Mouse (Mus musculus): ENCODE measurements around the gene Col24a1. TPM values are rescaled to one million over a fixed set of nuclear protein-coding genes. Genes with fewer than 3 reads are reported as not detected.

Gene Col24a1
- polyA plus RNA-seq, 1 experiment from 2014 or later, result 0.10 TPM

DNA sequence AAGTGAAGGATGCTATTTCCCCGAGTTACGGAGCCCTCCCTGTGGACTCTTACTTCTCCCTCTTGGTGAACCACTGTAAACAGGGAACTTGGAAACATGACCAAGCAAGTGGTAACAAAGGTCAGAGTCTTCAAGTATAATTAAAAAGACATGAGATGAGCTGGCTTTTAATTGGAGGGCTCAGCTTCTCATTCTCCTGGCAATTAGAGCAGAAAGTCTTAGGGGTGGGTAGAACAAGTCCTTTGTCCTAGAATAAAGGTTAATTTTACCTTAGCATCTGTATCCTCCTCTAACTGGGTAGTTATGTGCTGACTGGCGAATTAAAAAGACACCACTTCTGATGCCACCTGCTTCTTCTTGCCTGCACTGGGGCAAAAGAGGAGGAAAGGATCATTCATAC, 199.1 kb downstream of the Col24a1 start:
- no peak for ATAC-seq
- TF ChIP-seq CTCF (IDR thresholded peaks at IDR 0.05), result no peak
- DNase-seq (ENCODE audit: low read depth, low spot score), result no peak
- ChIA-PET CTCF (interaction anchor here (1.5 to 3.0 kb wide), 2 partner anchors 13 to 14 kb away, joined by 4 to 12 read pairs; no protein-coding TSS in a partner anchor), POLR2A (no interaction called here)
- no peaks in the 10 kb centered on the region for H3K27me3 ChIP-seq
- in situ Hi-C loops (cut with MboI; ENCODE audit: low pct_unique_long_range_greater_than_20kb), result no loop called here

DNA sequence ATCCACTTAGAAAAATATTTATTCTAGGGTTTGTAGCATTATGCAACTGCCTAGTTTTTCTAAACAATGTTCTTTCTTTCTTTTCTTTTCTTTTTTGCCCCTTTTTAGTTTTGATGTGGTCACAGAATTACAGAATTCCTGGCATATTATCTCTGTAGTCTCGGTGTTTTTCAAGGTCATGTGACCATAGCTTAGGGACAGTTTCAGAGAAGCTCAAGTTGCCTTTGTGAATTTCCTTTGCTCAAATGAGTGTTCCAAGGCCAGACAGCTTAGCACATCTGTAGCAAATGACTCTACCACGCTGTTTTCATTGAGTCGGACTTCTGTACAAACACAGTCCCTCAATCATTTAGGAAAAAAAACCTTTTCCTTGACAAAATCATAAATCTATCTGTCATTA, 205.9 kb downstream of the Col24a1 start:
- ATAC-seq (no peak), DNase-seq (ENCODE audit: low read depth, low spot score) (no peak)
- TF ChIP-seq CTCF (IDR thresholded peaks at IDR 0.05), result no peak
- ChIA-PET POLR2A (interaction anchor here (0.7 to 1.5 kb wide), 2 partner anchors 14 to 20 kb away, joined by 3 read pairs; no protein-coding TSS in a partner anchor), CTCF (interaction anchor here (1.0 kb wide), 1 partner anchor 16 kb away, joined by 3 read pairs; no protein-coding TSS in a partner anchor)
- in situ Hi-C loops (cut with MboI; ENCODE audit: low pct_unique_long_range_greater_than_20kb), result no loop called here
- H3K27me3 ChIP-seq, result no peaks in the 10 kb centered on the region

DNA sequence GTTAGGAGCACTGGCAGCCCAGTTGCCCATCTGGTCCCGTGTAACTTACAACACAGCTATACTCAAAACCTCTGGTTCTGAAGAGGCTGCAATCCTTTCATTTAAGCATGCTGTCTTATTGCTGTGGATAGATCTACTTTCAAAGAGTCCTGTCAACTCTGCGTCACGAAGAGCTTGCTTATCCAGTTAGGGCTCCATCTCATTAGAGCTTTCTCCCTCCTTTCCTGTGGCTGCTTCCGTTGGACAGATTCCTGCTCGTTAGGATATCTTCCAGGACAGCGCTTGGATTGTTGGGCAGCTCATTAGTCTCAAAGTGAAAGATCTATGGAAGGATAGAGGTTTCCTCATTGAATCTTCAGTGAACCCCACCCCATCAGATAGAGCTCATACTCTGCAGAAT, 206.6 kb downstream of the Col24a1 start:
- in situ Hi-C loops (cut with MboI; ENCODE audit: low pct_unique_long_range_greater_than_20kb), result no loop called here
- no peak for TF ChIP-seq CTCF (IDR thresholded peaks at IDR 0.05)
- ChIA-PET CTCF (interaction anchor here (1.0 to 1.3 kb wide), 2 partner anchors 10 to 15 kb away, joined by 3 to 6 read pairs; no protein-coding TSS in a partner anchor), POLR2A (interaction anchor here (0.6 to 1.5 kb wide), 3 partner anchors 15 to 471 kb away, joined by 3 to 5 read pairs (median 3); no protein-coding TSS in a partner anchor)
- no peak for DNase-seq (ENCODE audit: low read depth, low spot score)
- H3K27me3 ChIP-seq, result no peaks in the 10 kb centered on the region
- no peak for ATAC-seq

DNA sequence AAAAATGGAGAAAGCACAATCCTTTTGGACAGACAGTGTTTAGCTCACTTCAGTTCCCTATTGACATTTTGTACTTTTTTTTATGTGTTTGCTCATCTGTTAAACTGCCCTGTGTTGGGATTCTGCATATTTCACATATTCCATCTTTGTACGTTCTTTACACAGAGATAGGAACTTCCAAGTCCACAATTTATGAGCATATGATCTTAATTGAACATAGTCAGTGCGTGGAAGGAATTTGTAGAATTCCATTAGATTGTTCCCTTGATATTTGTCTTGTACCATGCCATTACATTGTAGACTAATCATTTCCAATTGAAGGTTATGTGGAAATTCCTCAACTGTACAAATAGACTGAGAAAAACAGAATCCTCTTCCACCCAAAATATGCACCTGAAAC, 212.6 kb downstream of the Col24a1 start:
- no peak for TF ChIP-seq CTCF (IDR thresholded peaks at IDR 0.05)
- peak; percentile 54 for ATAC-seq
- DNase-seq (ENCODE audit: low read depth, low spot score), result no peak
- no peaks in the 10 kb centered on the region for H3K27me3 ChIP-seq
- ChIA-PET CTCF (interaction anchor here (0.9 to 2.8 kb wide), 5 partner anchors 13 to 136 kb away, joined by 3 to 12 read pairs (median 3); no protein-coding TSS in a partner anchor), POLR2A (interaction anchor here (0.6 kb wide), 1 partner anchor 28 kb away, joined by 3 read pairs; no protein-coding TSS in a partner anchor)
- in situ Hi-C loops (cut with MboI; ENCODE audit: low pct_unique_long_range_greater_than_20kb), result no loop called here

DNA sequence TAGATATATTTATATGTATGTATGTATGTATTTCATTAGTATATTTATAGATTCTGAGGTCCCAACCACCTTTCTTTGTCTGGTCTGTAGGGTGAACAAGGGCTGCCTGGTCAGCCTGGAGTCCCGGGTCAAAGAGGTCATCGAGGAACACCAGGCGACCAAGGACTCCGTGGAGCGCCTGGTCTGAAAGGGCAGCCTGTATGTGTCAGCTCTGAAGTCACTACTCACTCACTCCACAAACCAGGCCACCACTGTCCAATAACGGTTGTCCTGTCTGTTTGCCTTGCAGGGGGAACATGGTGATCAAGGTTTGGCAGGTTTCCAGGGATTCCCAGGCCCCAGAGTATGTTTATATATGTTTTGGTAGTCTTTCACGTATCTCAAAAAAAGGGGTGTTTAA, 216.3 kb downstream of the Col24a1 start:
- no peak for DNase-seq (ENCODE audit: low read depth, low spot score)
- in situ Hi-C loops (cut with MboI; ENCODE audit: low pct_unique_long_range_greater_than_20kb), result no loop called here
- H3K27me3 ChIP-seq, result no peaks in the 10 kb centered on the region
- POLR2A ChIA-PET, result no interaction called here
- CTCF ChIA-PET, result no interaction called here
- no peak for ATAC-seq
- no peak for TF ChIP-seq CTCF (IDR thresholded peaks at IDR 0.05)

DNA sequence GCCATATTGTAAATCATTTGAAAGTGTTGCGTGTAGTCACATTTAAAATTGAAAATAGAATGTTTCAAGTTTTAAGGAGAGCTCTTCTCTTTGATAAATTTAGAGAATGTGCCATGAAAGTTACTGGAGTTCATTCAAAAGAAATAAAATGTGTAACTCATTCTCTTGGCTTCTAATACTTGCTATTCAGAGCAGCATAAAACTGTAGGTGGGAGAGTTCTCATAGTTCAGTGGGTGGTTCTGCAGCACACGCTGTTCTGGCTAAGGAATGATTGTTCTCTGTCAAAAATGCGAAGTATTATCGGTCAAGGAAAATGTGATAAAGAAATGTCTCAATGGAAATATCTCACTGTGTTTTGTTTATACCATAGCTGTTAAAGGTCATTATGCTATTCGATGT, 221.9 kb downstream of the Col24a1 start:
- ATAC-seq, result no peak
- TF ChIP-seq CTCF (IDR thresholded peaks at IDR 0.05), result no peak
- in situ Hi-C loops (cut with MboI; ENCODE audit: low pct_unique_long_range_greater_than_20kb), result no loop called here
- POLR2A ChIA-PET, result no interaction called here
- DNase-seq (ENCODE audit: low read depth, low spot score), result no peak
- CTCF ChIA-PET, result interaction anchor here (1.5 kb wide), 1 partner anchor 16 kb away, joined by 3 read pairs; no protein-coding TSS in a partner anchor
- H3K27me3 ChIP-seq, result no peaks in the 10 kb centered on the region

DNA sequence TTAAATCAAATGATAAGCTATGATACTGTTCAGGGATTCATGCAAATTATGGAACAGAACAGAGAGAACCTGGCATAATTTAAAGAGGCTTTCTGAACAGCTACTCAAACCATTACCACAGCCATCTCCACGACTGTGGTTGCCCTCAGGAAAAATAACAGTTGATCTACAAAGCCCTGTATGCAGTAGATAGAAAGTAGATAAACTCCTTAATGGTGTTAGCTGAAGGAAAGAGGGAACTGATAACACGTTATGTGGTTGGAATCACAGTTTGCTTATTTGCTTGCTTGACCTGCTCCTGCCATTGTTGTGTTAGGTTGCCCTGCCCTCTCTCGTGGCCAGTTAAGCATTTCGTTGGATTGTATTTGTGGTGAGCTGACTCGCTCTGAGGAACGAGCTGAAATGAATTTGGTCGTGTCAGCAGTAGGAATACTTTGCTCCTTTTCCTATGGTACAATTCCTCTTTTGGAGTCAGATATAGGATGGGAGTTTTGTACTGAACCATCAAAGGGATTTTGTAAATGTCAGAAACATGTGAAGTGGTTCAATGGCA, 229.3 kb downstream of the Col24a1 start:
- TF ChIP-seq CTCF (IDR thresholded peaks at IDR 0.05), result peak; percentile 41
- ChIA-PET CTCF (interaction anchor here (0.8 to 2.2 kb wide), 4 partner anchors 14 to 109 kb away, joined by 3 to 9 read pairs (median 4); no protein-coding TSS in a partner anchor), POLR2A (interaction anchor here (0.6 to 1.1 kb wide), 3 partner anchors 16 to 92 kb away, joined by 3 read pairs; no protein-coding TSS in a partner anchor)
- ATAC-seq, result peak; percentile 83
- in situ Hi-C loops (cut with MboI; ENCODE audit: low pct_unique_long_range_greater_than_20kb), result no loop called here
- DNase-seq (ENCODE audit: low read depth, low spot score), result no peak
- H3K27me3 ChIP-seq, result no peaks in the 10 kb centered on the region

DNA sequence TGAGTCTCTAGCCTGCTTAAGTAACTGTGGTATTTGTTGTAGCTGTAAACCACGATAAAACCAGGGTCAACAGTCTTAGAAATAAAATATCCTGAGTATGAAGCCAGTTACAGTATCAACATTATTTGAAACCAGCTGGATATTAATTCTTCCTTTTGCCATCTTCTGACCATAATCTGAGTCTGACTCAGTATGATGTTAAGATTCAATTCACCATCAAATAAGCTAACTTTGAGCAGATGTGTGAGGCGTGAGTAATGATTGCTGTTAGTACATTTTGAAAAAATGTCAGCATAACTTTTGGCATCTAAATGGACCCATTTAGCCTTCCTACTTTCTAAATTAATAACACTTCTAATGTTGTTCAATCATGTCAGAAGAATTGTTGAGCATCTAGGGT, 230.0 kb downstream of the Col24a1 start:
- in situ Hi-C loops (cut with MboI; ENCODE audit: low pct_unique_long_range_greater_than_20kb), result no loop called here
- POLR2A ChIA-PET, result interaction anchor here (0.8 kb wide), 1 partner anchor 35 kb away, joined by 3 read pairs; no protein-coding TSS in a partner anchor
- CTCF ChIA-PET, result interaction anchor here (0.8 to 2.2 kb wide), 3 partner anchors 8 to 109 kb away, joined by 3 to 9 read pairs (median 6); no protein-coding TSS in a partner anchor
- no peaks in the 10 kb centered on the region for H3K27me3 ChIP-seq
- TF ChIP-seq CTCF (IDR thresholded peaks at IDR 0.05), result no peak
- no peak for DNase-seq (ENCODE audit: low read depth, low spot score)
- no peak for ATAC-seq

DNA sequence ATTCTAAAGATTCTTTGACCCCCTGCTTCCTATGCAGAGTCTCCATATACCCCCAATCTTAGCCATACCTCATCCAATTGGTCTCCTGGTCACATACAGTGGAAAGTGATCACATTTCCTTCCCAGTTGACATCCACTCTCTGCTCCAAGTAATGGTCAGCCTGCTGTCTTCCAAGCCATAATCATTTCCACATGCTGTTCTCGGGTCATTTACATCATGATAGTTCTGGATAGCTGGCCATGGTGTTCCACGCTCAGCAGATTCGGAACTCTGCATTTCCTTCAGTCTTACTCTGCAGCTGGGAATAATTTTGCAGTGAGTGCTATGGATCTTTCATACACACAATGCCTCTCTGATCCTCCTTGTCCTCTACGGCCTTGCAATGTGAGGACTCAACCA, 233.0 kb downstream of the Col24a1 start:
- no peaks in the 10 kb centered on the region for H3K27me3 ChIP-seq
- ATAC-seq (no peak), DNase-seq (ENCODE audit: low read depth, low spot score) (no peak)
- CTCF ChIA-PET, result interaction anchor here (1.2 kb wide), 1 partner anchor 9 kb away, joined by 3 read pairs; no protein-coding TSS in a partner anchor
- POLR2A ChIA-PET, result no interaction called here
- no peak for TF ChIP-seq CTCF (IDR thresholded peaks at IDR 0.05)
- in situ Hi-C loops (cut with MboI; ENCODE audit: low pct_unique_long_range_greater_than_20kb), result no loop called here

DNA sequence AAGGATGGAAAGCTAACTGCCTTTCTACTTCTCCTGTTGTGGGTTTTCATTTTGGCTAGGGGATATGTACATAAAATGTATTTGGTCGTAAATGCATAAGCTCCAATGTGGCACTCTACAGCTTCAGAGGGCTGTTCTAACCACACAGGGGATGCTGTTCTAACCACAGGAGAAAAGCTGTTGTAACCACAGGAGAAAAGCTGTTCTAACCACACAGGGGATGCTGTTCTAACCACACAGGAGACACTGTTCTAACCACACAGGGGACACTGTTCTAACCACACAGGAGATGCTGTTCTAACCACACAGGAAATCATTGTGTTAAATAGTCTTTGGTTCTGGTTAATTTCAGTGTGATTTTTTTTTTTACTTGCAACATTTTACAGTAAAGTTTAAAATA, 245.6 kb downstream of the Col24a1 start:
- ATAC-seq, result no peak
- POLR2A ChIA-PET, result interaction anchor here (0.6 kb wide), 1 partner anchor 16 kb away, joined by 3 read pairs; no protein-coding TSS in a partner anchor
- H3K27me3 ChIP-seq, result no peaks in the 10 kb centered on the region

More for the DNA sequence above, 245.6 kb downstream of the Col24a1 start:
- CTCF ChIA-PET, result no interaction called here
- in situ Hi-C loops (cut with MboI; ENCODE audit: low pct_unique_long_range_greater_than_20kb), result no loop called here
- no peak for DNase-seq (ENCODE audit: low read depth, low spot score)
- no peak for TF ChIP-seq CTCF (IDR thresholded peaks at IDR 0.05)

Data from Patski (cell line).